In genomic region chr13:43828648-43829047, GRCm38 (mm10) we compare ENCODE assay signal across 25 mouse cellular contexts. TPM values are rescaled to one million over a fixed set of nuclear protein-coding genes. Genes with fewer than 3 reads are reported as not detected.
A peak's percentile ranks its signal among the peaks of the same experiment; 100 is the strongest.
DNase-seq lines count a peak whose midpoint lies in the region; ATAC-seq lines count a peak whose summit lies in the region.
"Had no signal": no experiment of that assay in that cellular context is flagged by ENCODE, and none has a peak within 500 bp of the region (broad histone marks: within the 10 kb centered on the region; RNA-seq: fewer than 3 reads in every experiment).

No protein-coding gene starts in this region.

- no peak overlapping the region for H3K9ac ChIP-seq in intestine, embryonic 15.5 days
- no peak overlapping the region for H3K9ac ChIP-seq in intestine, embryonic 16.5 days (ENCODE audit: low read depth, low read length)
- H3K9ac ChIP-seq: embryonic facial prominence, embryonic 13.5 days; embryonic facial prominence, embryonic 15.5 days; forebrain, embryonic 12.5 days; forebrain, postnatal 0 days had no signal

- DNase-seq in large intestine, adult 2 months (ENCODE audit: low read depth, low spot score): peak; percentile 51
- no peak for DNase-seq in adipocyte (ENCODE audit: low spot score)
- no peak for DNase-seq in T-cell, adult 2 months (ENCODE audit: low spot score)
- no peak for DNase-seq in ovary, adult 18-20 months (ENCODE audit: low spot score)
- DNase-seq: adrenal gland, adult 2 months; adrenal gland, postnatal 10 days; adrenal gland, postnatal 25 days; cerebellum, adult 11 months; cerebellum, adult 18-20 months; cerebellum, adult 8-10 months; cerebellum, adult 9-11 months; cerebellum, postnatal 14 days; cerebellum, postnatal 36 days; embryo, embryonic 11 days; forebrain, postnatal 0 days had no signal

- H3K36me3 ChIP-seq in intestine, embryonic 15.5 days: no peaks in the 10 kb centered on the region
- no peaks in the 10 kb centered on the region for H3K36me3 ChIP-seq in intestine, embryonic 16.5 days (ENCODE audit: control insufficient read depth, insufficient read depth, low read length)
- H3K36me3 ChIP-seq: embryonic facial prominence, embryonic 13.5 days; embryonic facial prominence, embryonic 15.5 days; forebrain, embryonic 10.5 days; forebrain, embryonic 12.5 days had no signal

- no peaks in the 10 kb centered on the region for H3K9me3 ChIP-seq in intestine, embryonic 15.5 days
- H3K9me3 ChIP-seq in intestine, embryonic 16.5 days (ENCODE audit: control insufficient read depth, low read length): no peaks in the 10 kb centered on the region
- H3K9me3 ChIP-seq: embryonic facial prominence, embryonic 13.5 days; embryonic facial prominence, embryonic 15.5 days; forebrain, embryonic 10.5 days; forebrain, embryonic 12.5 days had no signal

- no peak overlapping the region for H3K4me2 ChIP-seq in intestine, embryonic 15.5 days (replicated peaks)
- H3K4me2 ChIP-seq in intestine, embryonic 16.5 days (ENCODE audit: low read depth, low read length): no peak overlapping the region
- H3K4me2 ChIP-seq: embryonic facial prominence, embryonic 13.5 days; embryonic facial prominence, embryonic 15.5 days; forebrain, embryonic 12.5 days had no signal

- no peaks in the 10 kb centered on the region for H3K4me1 ChIP-seq in intestine, embryonic 15.5 days (replicated peaks)
- H3K4me1 ChIP-seq in intestine, embryonic 16.5 days (ENCODE audit: control insufficient read depth, insufficient read depth, low read length): no peaks in the 10 kb centered on the region; the same call in 1 of the 2 replicates
- H3K4me1 ChIP-seq: embryonic facial prominence, embryonic 13.5 days; embryonic facial prominence, embryonic 15.5 days; forebrain, embryonic 10.5 days; forebrain, embryonic 12.5 days had no signal

- H3K4me3 ChIP-seq in intestine, embryonic 15.5 days (replicated peaks): no peak overlapping the region
- H3K4me3 ChIP-seq in intestine, embryonic 16.5 days (ENCODE audit: low read length): no peak overlapping the region
- H3K4me3 ChIP-seq: embryonic facial prominence, embryonic 13.5 days; embryonic facial prominence, embryonic 15.5 days; erythroblast, embryonic 14.5 days; forebrain, embryonic 10.5 days; forebrain, embryonic 12.5 days had no signal

- ATAC-seq in intestine, embryonic 15.5 days: peak; percentile 93
- ATAC-seq in intestine, embryonic 16.5 days: peak; percentile 97
- ATAC-seq: activated CD4-positive, CD25-positive, alpha-beta regulatory T cell, adult 4 months; forebrain, embryonic 14.5 days; forebrain, postnatal 0 days had no signal

- H3K27ac ChIP-seq in intestine, embryonic 15.5 days: no peak overlapping the region
- H3K27ac ChIP-seq in intestine, embryonic 16.5 days (ENCODE audit: low read length): peak overlapping the region; percentile 63
- H3K27ac ChIP-seq: embryonic facial prominence, embryonic 13.5 days; embryonic facial prominence, embryonic 15.5 days; forebrain, embryonic 10.5 days; forebrain, embryonic 12.5 days had no signal

- 48% methylated on average over 5 of the region's 5 CpGs for WGBS in intestine, embryonic 15.5 days
- 33% methylated on average over 5 of the region's 5 CpGs for WGBS in intestine, embryonic 16.5 days
- WGBS in large intestine, adult 2 months: 27% methylated on average over 5 of the region's 5 CpGs

- no peaks in the 10 kb centered on the region for H3K27me3 ChIP-seq in intestine, embryonic 15.5 days (replicated peaks)
- H3K27me3 ChIP-seq in intestine, embryonic 16.5 days (replicated peaks; ENCODE audit: control insufficient read depth, insufficient read depth, low read length): no peaks in the 10 kb centered on the region
- H3K27me3 ChIP-seq: embryonic facial prominence, embryonic 13.5 days; embryonic facial prominence, embryonic 15.5 days had no signal

RNA-seq across cellular contexts. Expression of gene Cd83, which starts 44.1 kb away (rescaled TPM):
- polyA plus RNA-seq in intestine, embryonic 15.5 days (2015; fragmentation: Nextera tagmentation; extraction: Ambion mirVana): 9.1 and 10.3 TPM in 2 replicates
- polyA plus RNA-seq in intestine, embryonic 16.5 days (2015; fragmentation: Nextera tagmentation; extraction: Ambion mirVana): 9.2 and 9.6 TPM in 2 replicates
- 10.5 TPM in 2 replicates for polyA plus RNA-seq in large intestine, adult 2 months (2012; rRNA removed)
- polyA plus RNA-seq: C2C12; erythroblast, embryonic 14.5 days had no signal
